Mouse (Mus musculus): ENCODE measurements around the gene Ypel3. TPM values are rescaled to one million over a fixed set of nuclear protein-coding genes. Genes with fewer than 3 reads are reported as not detected.

Gene Ypel3
- polyA plus RNA-seq, 1 experiment = 439 TPM

DNA sequence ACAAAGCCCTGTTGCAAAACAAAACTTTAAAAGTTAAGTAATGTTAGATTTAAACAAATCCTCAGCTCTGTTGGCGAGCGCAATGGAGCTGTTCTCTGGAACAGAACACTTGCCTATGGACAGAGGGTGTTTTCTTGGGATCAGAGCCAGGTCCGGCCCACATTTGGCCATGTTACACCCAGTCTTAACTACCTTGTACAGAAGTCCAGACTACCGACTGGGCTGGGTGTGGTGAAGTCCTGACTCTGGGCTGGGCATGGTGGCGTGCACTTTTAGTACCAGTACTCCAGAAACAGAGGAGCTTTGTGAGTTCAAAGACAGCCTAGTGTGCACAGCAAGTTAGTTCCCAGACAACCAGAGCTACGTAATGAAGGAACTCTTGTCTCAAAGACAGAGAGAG is 30.2 kb downstream of the Ypel3 start:
- no peak for DNase-seq (ENCODE audit: extremely low spot score in 1 of 2, low spot score in 1 of 2)

DNA sequence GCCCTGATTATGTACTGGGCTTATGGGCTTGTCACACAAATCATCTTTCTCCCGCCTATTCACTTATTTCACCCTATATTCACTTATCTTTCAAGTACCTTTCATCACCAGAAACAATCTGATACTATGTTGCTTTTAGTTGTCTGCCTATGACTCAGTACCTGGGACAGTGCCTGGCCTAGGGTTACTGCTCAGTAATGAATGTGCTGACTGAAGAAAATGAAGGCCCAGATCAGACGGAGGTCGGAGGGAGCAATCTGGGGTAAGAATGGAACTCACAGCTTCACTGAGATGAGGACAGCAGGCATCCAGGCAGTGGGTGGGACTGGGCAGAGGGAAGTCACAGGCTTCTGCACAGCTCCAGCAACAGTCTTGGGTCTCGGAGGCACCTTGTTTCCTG is 30.6 kb downstream of the Ypel3 start:
- no peak for DNase-seq (ENCODE audit: extremely low spot score in 1 of 2, low spot score in 1 of 2)

DNA sequence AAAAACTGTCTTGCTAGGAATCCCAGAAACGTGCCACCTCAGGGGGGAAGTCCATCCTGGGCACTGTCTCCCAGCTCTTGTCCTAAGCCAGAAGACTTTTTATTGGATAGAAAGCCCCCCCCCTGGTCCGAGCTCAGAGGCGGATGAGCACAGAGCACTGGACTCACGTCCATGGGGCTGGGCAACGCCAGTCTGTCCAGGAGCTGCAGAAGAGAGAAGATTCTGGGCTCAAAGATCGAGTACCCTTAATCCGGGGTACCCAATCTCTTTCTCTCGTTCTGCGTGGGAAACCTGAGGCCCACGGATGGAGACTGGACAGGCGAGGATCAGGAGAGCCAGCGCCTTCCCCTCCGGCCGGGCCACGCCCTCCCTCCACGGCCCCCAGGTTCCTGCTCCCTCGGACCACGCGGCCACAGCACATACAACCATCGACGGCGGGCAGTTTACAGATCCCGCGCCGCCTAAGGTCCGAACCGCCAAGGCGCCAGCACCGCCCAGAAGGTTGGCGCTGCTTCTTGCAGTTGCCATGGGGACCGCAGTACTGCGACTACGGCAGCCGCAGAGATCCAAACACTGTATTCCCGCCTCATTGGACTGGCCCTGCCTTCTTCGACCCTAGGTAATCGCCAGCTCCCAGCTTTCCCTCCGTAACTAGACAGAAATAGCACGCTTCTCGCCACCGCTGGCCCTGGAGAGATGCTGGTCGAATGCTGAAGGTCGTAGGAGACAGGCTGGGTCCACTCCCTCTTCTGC is 32.1 kb downstream of the Ypel3 start:
- peak; percentile 80 to 94 for DNase-seq (ENCODE audit: extremely low spot score in 1 of 2, low spot score in 1 of 2)

DNA sequence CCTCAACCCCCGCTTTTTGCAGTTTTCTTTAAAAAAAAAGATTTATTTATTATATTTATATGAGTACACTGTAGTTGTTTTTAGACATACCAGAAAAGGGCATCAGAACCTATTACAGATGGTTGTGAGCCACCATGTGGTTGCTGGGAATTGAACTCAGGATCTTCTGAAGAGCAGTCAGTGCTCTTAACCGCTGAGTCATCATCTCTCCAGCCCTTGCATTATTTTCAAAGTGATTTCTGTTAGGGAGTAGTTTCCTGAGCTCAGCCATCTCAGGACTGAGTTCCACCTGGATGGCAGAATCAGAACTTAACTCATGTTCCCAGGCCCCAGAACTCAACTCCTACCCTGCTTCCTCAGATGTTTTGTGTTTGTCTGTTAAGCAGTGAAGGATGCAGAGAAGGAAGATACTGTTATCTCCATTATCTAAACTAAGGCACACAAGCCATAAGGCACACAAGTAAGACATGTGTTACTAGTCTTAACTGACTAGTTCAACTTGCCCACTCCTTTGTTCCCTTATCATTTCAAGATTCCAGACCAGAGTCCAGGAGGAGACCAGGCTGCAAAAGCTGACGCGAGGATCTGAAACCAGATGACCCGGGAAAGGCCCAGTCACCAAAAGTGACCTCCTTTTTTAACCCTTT is 33.1 kb downstream of the Ypel3 start:
- DNase-seq (ENCODE audit: extremely low spot score in 1 of 2, low spot score in 1 of 2) = no peak

DNA sequence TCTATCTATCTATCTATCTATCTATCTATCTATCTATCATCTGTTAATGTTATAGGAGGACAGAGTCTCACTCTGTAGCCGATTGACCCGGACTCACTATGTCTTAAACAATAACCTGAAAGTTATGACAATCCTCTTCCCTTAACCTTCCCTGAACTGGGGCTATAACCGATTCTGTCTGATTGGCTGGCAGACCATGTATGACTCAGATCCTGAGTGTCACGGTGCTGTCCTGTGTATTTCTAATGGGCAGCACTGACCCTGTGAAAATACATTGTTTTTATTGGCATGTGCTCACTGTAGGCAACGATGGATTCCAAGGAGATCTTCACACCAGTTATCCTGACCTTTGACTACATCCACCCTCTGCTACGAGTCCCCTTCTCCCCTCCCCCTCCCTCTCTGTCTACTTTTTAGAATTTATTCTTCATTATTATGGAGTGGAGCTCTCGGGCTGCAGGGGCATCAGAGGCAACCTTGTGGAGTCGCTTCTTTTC is 39.0 kb downstream of the Ypel3 start:
- DNase-seq (ENCODE audit: extremely low spot score in 1 of 2, low spot score in 1 of 2) = no peak

DNA sequence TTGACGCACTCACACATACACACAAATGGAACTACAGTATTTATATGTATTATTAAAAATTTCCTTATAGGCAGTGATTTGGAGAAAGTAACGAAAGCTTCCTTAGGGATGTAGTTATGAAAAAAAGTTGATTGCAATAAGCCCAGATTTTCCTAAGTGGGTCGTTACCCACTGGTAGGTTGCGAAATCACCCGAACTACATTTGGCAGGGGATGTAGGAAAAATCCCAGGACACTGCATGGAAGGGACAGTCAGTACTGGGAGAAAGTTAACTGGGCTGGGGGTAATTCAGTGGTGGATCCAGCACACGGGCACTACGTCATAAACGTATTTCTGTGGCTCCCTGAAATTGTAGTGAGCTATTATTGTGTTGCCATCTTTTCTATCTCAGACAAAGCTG is 39.7 kb downstream of the Ypel3 start:
- no peak for DNase-seq (ENCODE audit: extremely low spot score in 1 of 2, low spot score in 1 of 2)

DNA sequence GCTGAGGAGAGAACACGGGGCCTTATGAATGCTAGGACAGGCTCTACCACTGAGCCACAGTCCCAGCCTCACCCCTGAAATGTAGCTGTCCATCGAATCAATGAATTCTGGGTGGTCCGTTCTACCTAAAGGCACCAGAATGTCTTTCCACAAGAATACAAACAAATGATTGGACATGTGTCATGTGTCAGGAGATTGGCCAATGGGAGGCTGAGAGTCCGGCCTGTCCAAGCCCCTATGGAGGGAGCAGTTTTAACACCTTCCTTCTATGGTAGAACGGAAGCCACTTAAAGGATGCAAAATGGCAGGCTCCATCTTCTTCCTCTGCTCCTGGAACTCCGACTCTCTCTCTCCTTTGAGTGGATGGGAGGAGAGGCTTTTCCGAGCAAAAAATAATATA is 40.8 kb downstream of the Ypel3 start:
- DNase-seq (ENCODE audit: extremely low spot score in 1 of 2, low spot score in 1 of 2) = no peak

DNA sequence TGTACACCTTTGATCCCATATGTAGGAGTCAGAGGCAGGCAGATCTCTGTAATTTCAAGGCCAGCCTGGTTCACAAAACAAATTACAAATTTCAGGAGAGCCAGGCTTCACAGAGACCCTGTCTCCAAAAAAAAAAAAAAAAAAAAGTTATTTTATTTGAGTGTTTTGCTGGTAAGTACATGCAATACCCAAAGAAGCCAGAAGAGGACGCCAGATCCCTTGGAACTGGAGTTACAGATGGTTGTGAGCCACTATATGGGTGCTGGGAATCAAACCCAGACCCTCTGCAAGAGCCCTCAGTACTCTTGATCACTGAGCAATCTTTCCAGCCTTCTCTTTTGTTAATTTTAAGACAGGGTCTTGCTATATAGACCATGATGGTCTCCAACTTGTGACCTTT is 42.1 kb downstream of the Ypel3 start:
- DNase-seq (ENCODE audit: extremely low spot score in 1 of 2, low spot score in 1 of 2) = no peak

DNA sequence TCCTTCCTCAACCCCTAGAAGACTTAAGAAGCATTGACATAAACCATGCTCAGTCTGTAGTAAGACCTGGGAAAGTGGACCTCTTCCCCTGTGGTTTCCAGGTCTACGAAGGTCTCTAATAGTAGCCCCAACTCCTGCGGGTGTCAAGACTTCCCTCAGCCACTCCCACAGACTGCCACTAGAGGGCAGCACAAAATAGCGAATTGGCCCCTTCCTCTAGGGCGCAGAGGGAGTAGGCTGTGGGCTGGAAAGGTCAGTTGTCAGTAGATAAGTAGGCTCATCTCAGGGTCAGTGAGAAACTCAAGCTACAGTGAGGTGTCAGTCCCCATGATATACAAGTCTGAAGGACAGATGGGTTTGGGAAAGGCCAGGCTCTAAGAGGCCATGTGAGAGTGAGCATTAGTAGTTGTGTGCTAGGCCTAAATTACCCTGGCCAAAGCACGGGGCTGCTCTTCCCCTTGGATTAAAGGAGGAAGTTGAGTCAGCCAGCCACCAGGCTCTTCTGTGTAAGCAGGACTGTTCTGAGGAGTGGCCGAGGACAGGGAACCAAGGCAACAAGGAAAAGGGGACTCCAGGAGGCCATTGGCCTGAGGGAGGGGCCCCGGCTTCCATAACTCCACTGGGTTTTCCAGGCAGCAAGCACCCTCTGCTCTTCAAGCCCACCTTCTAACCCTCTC is 45.2 kb downstream of the Ypel3 start:
- DNase-seq (ENCODE audit: extremely low spot score in 1 of 2, low spot score in 1 of 2) = peak in 1 of 2 experiments; percentile 92

DNA sequence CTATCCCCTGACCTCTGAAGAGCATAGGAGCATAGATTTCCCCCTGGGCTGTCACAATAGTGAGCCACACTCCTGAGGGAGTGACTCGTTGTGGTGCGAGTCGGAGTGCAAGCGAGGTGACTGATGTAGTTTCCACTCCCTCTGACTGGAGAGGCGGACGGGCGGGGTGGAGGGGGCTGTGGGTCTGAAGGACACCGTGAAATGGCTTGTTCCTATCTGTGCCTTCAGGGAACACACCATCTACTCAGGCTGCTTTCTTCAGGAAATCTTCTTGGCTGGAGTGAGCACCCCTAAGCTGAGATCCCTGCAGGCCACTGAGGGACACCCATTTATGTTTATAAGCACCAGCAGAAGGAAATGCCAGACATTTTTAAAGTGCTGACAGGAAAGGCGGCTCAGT is 46.0 kb downstream of the Ypel3 start:
- DNase-seq (ENCODE audit: extremely low spot score in 1 of 2, low spot score in 1 of 2) = peak in 1 of 2 experiments; percentile 34

DNA sequence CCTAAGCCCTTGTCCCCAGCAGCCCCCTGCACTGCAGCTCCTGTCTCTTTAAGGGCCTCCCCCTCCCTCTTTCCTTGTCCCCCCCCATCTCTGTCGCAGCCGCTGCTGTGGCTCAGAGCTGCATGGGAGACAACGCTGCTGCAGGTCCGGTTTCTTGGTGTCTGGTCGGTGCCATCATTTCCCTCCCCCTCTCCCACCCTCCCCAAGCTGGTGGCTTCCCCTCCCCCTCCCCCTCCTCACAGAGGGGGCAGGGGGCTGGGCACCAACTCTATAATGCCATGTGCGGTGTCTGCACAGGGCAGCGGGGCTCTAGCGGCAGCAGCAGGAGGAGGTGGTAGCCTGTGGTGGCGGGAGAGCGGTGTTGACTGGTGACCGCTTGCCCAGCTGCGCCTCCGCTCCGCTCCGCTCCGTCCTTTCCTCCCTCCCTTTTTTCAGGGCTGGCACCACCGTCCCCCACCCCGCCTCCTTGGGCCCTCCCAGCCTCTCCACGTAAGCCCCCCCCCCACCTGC is 46.5 kb downstream of the Ypel3 start:
- DNase-seq (ENCODE audit: extremely low spot score in 1 of 2, low spot score in 1 of 2) = peak in 1 of 2 experiments; percentile 33

DNA sequence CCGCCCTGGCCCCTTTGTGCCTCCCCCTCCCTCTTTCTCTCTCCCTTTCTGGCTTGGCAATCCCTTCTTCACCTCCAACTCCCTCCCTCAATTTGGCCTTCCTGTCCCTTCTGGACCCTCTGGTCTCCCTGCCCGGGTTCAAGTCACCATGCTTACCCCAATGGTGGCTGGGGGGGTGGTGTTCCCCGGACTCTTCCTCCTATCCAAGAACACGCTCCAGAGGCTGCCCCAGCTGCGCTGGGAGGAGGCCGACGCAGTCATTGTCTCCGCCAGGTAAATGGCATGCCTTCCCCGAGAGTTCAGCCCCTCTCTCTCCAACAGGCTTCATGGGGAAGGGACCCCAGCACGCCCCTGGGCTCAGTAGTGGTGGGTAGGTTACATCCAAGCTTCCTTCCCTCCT is 47.2 kb downstream of the Ypel3 start:
- no peak for DNase-seq (ENCODE audit: extremely low spot score in 1 of 2, low spot score in 1 of 2)

DNA sequence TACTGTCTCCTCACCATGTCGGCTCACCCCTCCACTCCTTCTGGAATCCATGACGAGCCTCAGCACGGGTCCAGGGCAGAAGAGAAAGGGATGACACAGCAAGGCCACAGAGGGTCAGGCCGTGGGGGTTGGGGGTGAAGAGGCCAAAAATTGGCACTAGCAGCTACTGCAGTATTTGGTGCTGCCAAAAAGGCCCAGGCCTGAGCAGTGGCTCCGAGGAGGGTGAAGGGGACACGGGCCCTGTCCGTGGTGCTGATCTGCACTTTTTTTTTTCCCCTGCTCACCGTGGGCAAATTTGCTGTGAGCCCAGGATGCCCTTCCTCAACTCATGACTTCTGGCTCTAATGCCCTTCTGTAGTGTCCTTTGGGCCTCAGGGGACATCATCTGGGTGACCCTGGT is 48.6 kb downstream of the Ypel3 start:
- DNase-seq (ENCODE audit: extremely low spot score in 1 of 2, low spot score in 1 of 2) = no peak

DNA sequence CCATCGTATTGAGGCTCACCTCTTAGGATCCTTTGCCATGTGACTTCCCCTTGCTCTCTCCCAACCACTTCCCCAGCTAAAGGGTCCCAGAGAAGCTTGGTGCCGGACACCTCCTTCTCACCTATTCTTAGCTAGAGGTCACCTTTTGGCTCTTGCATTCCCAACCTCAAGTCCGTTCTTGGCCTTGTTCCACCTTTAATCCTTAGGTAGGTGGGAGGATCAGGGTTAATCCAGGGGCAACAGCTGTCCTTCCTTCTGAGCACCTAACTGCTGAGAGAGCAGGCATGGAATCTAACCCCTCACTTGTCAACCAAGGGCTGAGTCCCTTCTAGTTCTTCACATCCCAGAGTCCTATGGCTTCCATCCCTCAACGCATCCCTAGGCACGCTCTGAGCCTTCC is 49.2 kb downstream of the Ypel3 start:
- DNase-seq (ENCODE audit: extremely low spot score in 1 of 2, low spot score in 1 of 2) = no peak

Other genes starting within 250 kb of the Ypel3 start
- gene Eif3c, start 210.5 kb upstream of the Ypel3 start, polyA plus RNA-seq (2012; rRNA removed) = 107 and 114 TPM in 2 replicates
- gene Apobr, start 192.0 kb upstream of the Ypel3 start, polyA plus RNA-seq (2012; rRNA removed) = 0.74 and 0.82 TPM in 2 replicates
- 45.1 and 46.3 TPM in 2 replicates for gene Cln3, start 191.1 kb upstream of the Ypel3 start, polyA plus RNA-seq (2012; rRNA removed)
- gene Il27, start 182.0 kb upstream of the Ypel3 start, polyA plus RNA-seq (2012; rRNA removed) = 0.13 TPM in 1 of 2 replicates, not detected in the other
- gene Nupr1, start 146.1 kb upstream of the Ypel3 start, polyA plus RNA-seq (2012; rRNA removed) = 23.9 and 31.7 TPM in 2 replicates
- gene Sgf29, start 127.6 kb upstream of the Ypel3 start, polyA plus RNA-seq (2012; rRNA removed) = 40.2 and 44.8 TPM in 2 replicates
- gene Sult1a1, start 100.5 kb upstream of the Ypel3 start, polyA plus RNA-seq (2012; rRNA removed) = 10.7 and 11.1 TPM in 2 replicates
- 46.4 and 65.4 TPM in 2 replicates for gene Bola2, start 81.6 kb upstream of the Ypel3 start, polyA plus RNA-seq (2012; rRNA removed)
- gene Slx1b, start 81.2 kb upstream of the Ypel3 start, polyA plus RNA-seq (2012; rRNA removed) = 34.3 and 34.5 TPM in 2 replicates
- 135 and 145 TPM in 2 replicates for gene Coro1a, start 69.2 kb upstream of the Ypel3 start, polyA plus RNA-seq (2012; rRNA removed)
- 305 and 314 TPM in 2 replicates for gene Mapk3, start 17.4 kb upstream of the Ypel3 start, polyA plus RNA-seq (2012; rRNA removed)
- gene Gdpd3, start 10.6 kb upstream of the Ypel3 start, polyA plus RNA-seq (2012; rRNA removed) = 4.4 and 6.4 TPM in 2 replicates
- gene Tbx6, start 4.5 kb downstream of the Ypel3 start, polyA plus RNA-seq (2012; rRNA removed) = 1.4 and 1.9 TPM in 2 replicates
- gene Ppp4c, start 15.5 kb downstream of the Ypel3 start, polyA plus RNA-seq (2012; rRNA removed) = 84.5 and 85.1 TPM in 2 replicates
- 130 and 142 TPM in 2 replicates for gene Fam57b, start 20.7 kb downstream of the Ypel3 start, polyA plus RNA-seq (2012; rRNA removed)
- 0.53 TPM in 1 of 2 replicates, not detected in the other for gene 4930451I11Rik, start 54.7 kb downstream of the Ypel3 start, polyA plus RNA-seq (2012; rRNA removed)
- gene Doc2a, start 70.5 kb downstream of the Ypel3 start, polyA plus RNA-seq (2012; rRNA removed) = 35.1 and 44.5 TPM in 2 replicates
- 89.0 and 92.5 TPM in 2 replicates for gene Hirip3, start 85.0 kb downstream of the Ypel3 start, polyA plus RNA-seq (2012; rRNA removed)
- gene Ino80e, start 85.4 kb downstream of the Ypel3 start, polyA plus RNA-seq (2012; rRNA removed) = 56.0 and 58.8 TPM in 2 replicates
- gene Taok2, start 107.7 kb downstream of the Ypel3 start, polyA plus RNA-seq (2012; rRNA removed) = 105 and 110 TPM in 2 replicates
- gene Tmem219, start 146.0 kb downstream of the Ypel3 start, polyA plus RNA-seq (2012; rRNA removed) = 27.7 and 30.9 TPM in 2 replicates
- 163 and 171 TPM in 2 replicates for gene Kctd13, start 151.9 kb downstream of the Ypel3 start, polyA plus RNA-seq (2012; rRNA removed)
- gene Asphd1, start 172.6 kb downstream of the Ypel3 start, polyA plus RNA-seq (2012; rRNA removed) = 46.4 and 54.9 TPM in 2 replicates
- 175 and 194 TPM in 2 replicates for gene Sez6l2, start 173.6 kb downstream of the Ypel3 start, polyA plus RNA-seq (2012; rRNA removed)
- gene Cdipt, start 199.0 kb downstream of the Ypel3 start, polyA plus RNA-seq (2012; rRNA removed) = 224 and 230 TPM in 2 replicates
- gene Cdiptos, start 199.1 kb downstream of the Ypel3 start, polyA plus RNA-seq (2012; rRNA removed) = 0.80 and 1.0 TPM in 2 replicates
- gene Mvp, start 237.7 kb downstream of the Ypel3 start, polyA plus RNA-seq (2012; rRNA removed) = 8.3 and 8.8 TPM in 2 replicates
- gene Pagr1b, start 239.5 kb downstream of the Ypel3 start, polyA plus RNA-seq (2012; rRNA removed) = 1.7 and 2.4 TPM in 2 replicates
- gene Pagr1a, start 240.4 kb downstream of the Ypel3 start, polyA plus RNA-seq (2012; rRNA removed) = 30.0 and 42.3 TPM in 2 replicates
- 95.5 and 113 TPM in 2 replicates for gene Gm42742, start 244.1 kb downstream of the Ypel3 start, polyA plus RNA-seq (2012; rRNA removed)
- gene Prrt2, start 244.3 kb downstream of the Ypel3 start, polyA plus RNA-seq (2012; rRNA removed) = 227 and 259 TPM in 2 replicates

Measured in frontal cortex, adult 2 months (tissue).